22 mouse cellular contexts compared by ENCODE assay signal in genomic region chr6:54170286-54170894, GRCm38 (mm10).
DNase-seq lines count a peak whose midpoint lies in the region; ATAC-seq and TF ChIP-seq lines count a peak whose summit lies in the region.
"Had no signal": no experiment of that assay in that cellular context is flagged by ENCODE, and none has a peak within 500 bp of the region (broad histone marks: within the 10 kb centered on the region; RNA-seq: fewer than 3 reads in every experiment).

No protein-coding gene starts in this region.

- H3K9ac ChIP-seq in midbrain, embryonic 12.5 days (replicated peaks), result no peak overlapping the region
- H3K9ac ChIP-seq in forebrain, embryonic 14.5 days (ENCODE audit: low read length), result no peak overlapping the region
- H3K9ac ChIP-seq: liver, embryonic 13.5 days; lung, embryonic 14.5 days had no signal

- no peak overlapping the region for H3K4me2 ChIP-seq in midbrain, embryonic 12.5 days (replicated peaks)
- no peak overlapping the region for H3K4me2 ChIP-seq in forebrain, embryonic 14.5 days (ENCODE audit: low read length)
- H3K4me2 ChIP-seq: liver, embryonic 13.5 days; lung, embryonic 14.5 days had no signal

- no peaks in the 10 kb centered on the region for H3K36me3 ChIP-seq in kidney, adult 2 months (ENCODE audit: control insufficient read depth, insufficient read depth, low read length)
- no peaks in the 10 kb centered on the region for H3K36me3 ChIP-seq in midbrain, embryonic 12.5 days
- H3K36me3 ChIP-seq in midbrain, embryonic 10.5 days, result no peaks in the 10 kb centered on the region
- H3K36me3 ChIP-seq in forebrain, embryonic 14.5 days (ENCODE audit: control insufficient read depth, insufficient read depth, low read length), result no peaks in the 10 kb centered on the region
- H3K36me3 ChIP-seq: liver, embryonic 13.5 days had no signal

- no peak for TF ChIP-seq CTCF in kidney, adult 2 months (conservative IDR thresholded peaks at IDR 0.05; ENCODE audit: insufficient read depth, insufficient read length, low read depth, low read length)

- no peak overlapping the region for H3K4me3 ChIP-seq in kidney, adult 2 months (ENCODE audit: insufficient read depth, low read depth, low read length)
- no peak overlapping the region for H3K4me3 ChIP-seq in midbrain, embryonic 12.5 days
- no peak overlapping the region for H3K4me3 ChIP-seq in midbrain, embryonic 10.5 days
- H3K4me3 ChIP-seq in forebrain, embryonic 14.5 days (ENCODE audit: low read depth, low read length), result no peak overlapping the region
- H3K4me3 ChIP-seq: gastrocnemius, adult 2 months; heart, adult 2 months; left cerebral cortex, adult 2 months; liver, embryonic 13.5 days; myocyte had no signal

- no peak for ATAC-seq in midbrain, embryonic 12.5 days (ENCODE audit: low FRiP score, low read depth)
- ATAC-seq in forebrain, embryonic 14.5 days, result no peak
- ATAC-seq: hindbrain, embryonic 16.5 days had no signal

- H3K27ac ChIP-seq in kidney, adult 2 months (ENCODE audit: insufficient read depth, low read depth, low read length), result no peak overlapping the region
- peak overlapping the region; percentile 20; the same call in 1 of the 2 replicates for H3K27ac ChIP-seq in midbrain, embryonic 12.5 days (replicated peaks)
- H3K27ac ChIP-seq in midbrain, embryonic 10.5 days (replicated peaks), result no peak overlapping the region
- peak overlapping the region; percentile 46 for H3K27ac ChIP-seq in forebrain, embryonic 14.5 days (ENCODE audit: low read depth, low read length)
- H3K27ac ChIP-seq: gastrocnemius, adult 2 months; heart, adult 2 months; left cerebral cortex, adult 2 months; liver, embryonic 13.5 days had no signal

- no peaks in the 10 kb centered on the region for H3K27me3 ChIP-seq in kidney, adult 2 months (replicated peaks; ENCODE audit: control insufficient read depth, insufficient read depth, low read length)
- no peaks in the 10 kb centered on the region for H3K27me3 ChIP-seq in midbrain, embryonic 12.5 days
- H3K27me3 ChIP-seq in midbrain, embryonic 10.5 days (ENCODE audit: low read depth, poor library complexity, severe bottlenecking), result no peaks in the 10 kb centered on the region
- H3K27me3 ChIP-seq in forebrain, embryonic 14.5 days (replicated peaks; ENCODE audit: control insufficient read depth, insufficient read depth, low read length), result no peaks in the 10 kb centered on the region
- H3K27me3 ChIP-seq: liver, embryonic 13.5 days had no signal

- DNase-seq in kidney, adult 2 months, result peak; percentile 70
- no peak for DNase-seq in kidney, postnatal 10 days
- no peak for DNase-seq in midbrain, embryonic 10.5 days (ENCODE audit: low spot score)
- DNase-seq in forebrain, embryonic 14.5 days (ENCODE audit: low spot score), result no peak
- peak; percentile 37 to 41 for DNase-seq in kidney, postnatal 36 days
- no peak for DNase-seq in gastrocnemius, postnatal 4 days (ENCODE audit: low spot score in 2 of 2)
- DNase-seq: adrenal gland, adult 8-10 months; cerebellum, adult 11 months; cerebellum, postnatal 14 days; embryo, embryonic 11 days; gastrocnemius, adult 2 months; heart, adult 2 months; heart, postnatal 36 days; layer of hippocampus, adult 9-11 months; liver, embryonic 13.5 days; lung, embryonic 14.5 days; lung, postnatal 4 days; thymus, postnatal 36 days had no signal

- peaks cover 8% of the 10 kb centered on the region; the same call in 1 of the 2 replicates for H3K4me1 ChIP-seq in kidney, adult 2 months (ENCODE audit: control insufficient read depth, insufficient read depth, low read length)
- H3K4me1 ChIP-seq in midbrain, embryonic 12.5 days, result peaks cover 13% of the 10 kb centered on the region; the same call in 1 of the 2 replicates
- peaks cover 7% of the 10 kb centered on the region for H3K4me1 ChIP-seq in midbrain, embryonic 10.5 days
- H3K4me1 ChIP-seq in forebrain, embryonic 14.5 days (ENCODE audit: control insufficient read depth, insufficient read depth, low read length), result 0 out of 2 replicates have a peak, but pooled peaks cover 3% of the 10 kb centered on the region
- H3K4me1 ChIP-seq: liver, embryonic 13.5 days had no signal

- WGBS in kidney, adult 2 months, result 48% methylated on average over 11 of the region's 11 CpGs
- WGBS in midbrain, embryonic 12.5 days, result 70% methylated on average over 11 of the region's 11 CpGs
- WGBS in midbrain, embryonic 10.5 days, result 83% methylated on average over 11 of the region's 11 CpGs
- 31% methylated on average over 11 of the region's 11 CpGs for whole genome bisulfite sequencing in forebrain, embryonic 14.5 days

- TF ChIP-seq POLR2A in kidney, adult 2 months (IDR thresholded peaks at IDR 0.05; ENCODE audit: low read depth, low read length), result no peak

- H3K9me3 ChIP-seq in midbrain, embryonic 12.5 days, result no peaks in the 10 kb centered on the region
- no peaks in the 10 kb centered on the region for H3K9me3 ChIP-seq in midbrain, embryonic 10.5 days (replicated peaks)
- no peaks in the 10 kb centered on the region for H3K9me3 ChIP-seq in forebrain, embryonic 14.5 days (replicated peaks; ENCODE audit: control insufficient read depth, low read length)
- H3K9me3 ChIP-seq: liver, embryonic 13.5 days had no signal

Comparison
In these comparisons a context has a peak if more than half of its experiments do, and no peak if none do; other contexts are left out.
1. DNase-seq: peak in kidney, adult 2 months (single experiment) and kidney, postnatal 36 days (2 of 2); none in kidney, postnatal 10 days (single experiment), midbrain, embryonic 10.5 days (single experiment), forebrain, embryonic 14.5 days (single experiment) and gastrocnemius, postnatal 4 days (0 of 2).
2. H3K27ac ChIP-seq: peak in midbrain, embryonic 12.5 days (single experiment) and forebrain, embryonic 14.5 days (single experiment); none in kidney, adult 2 months (single experiment) and midbrain, embryonic 10.5 days (single experiment).